In the genomic region with DNA sequence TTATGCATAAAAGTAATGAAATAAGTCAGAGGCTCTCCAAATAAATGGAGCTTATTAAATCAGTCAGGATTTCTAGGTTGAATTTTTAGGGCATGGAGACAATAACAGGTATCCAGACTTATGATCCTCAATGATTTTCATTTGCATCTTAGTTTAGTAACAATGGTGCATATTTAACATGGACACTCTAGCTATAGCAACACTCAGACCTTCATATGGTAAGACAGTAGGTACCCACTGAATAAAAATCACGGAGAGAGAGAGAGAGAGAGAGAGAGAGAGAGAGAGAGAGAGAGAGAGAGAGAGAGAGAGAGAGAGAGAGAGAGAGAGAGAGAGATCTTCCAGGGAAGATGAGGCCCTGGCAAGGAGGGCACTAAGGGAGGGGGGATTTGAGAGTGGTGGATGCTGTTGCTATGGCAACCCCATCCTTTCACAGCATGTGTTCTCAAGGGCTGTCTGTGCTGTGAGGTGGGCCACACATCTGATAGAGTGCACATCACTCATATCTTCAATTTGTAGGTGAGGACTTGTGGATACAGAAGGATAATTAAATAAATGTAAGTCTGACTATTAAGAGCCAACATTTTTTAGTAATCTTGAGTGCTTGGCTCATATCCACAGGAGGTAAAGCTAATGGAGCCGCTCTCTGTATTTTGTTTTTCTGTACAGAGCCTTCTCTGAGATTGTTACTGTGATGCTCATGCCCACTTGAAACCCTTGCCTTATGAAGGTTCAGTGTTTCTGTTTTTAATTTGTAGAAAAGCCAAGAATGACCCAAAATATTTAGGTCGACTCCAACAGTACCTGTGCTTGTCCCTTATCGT, we compare ENCODE assay signal across 10 mouse cellular contexts.
A peak's percentile ranks its signal among the peaks of the same experiment; 100 is the strongest.
DNase-seq lines count a peak whose midpoint lies in the region; ATAC-seq lines count a peak whose summit lies in the region.
"Had no signal": no experiment of that assay in that cellular context is flagged by ENCODE, and none has a peak within 500 bp of the region (broad histone marks: within the 10 kb centered on the region; RNA-seq: fewer than 3 reads in every experiment).

No protein-coding gene starts in this region.

- peak; percentile 95 for ATAC-seq in hindbrain, embryonic 13.5 days (ENCODE audit: low FRiP score)
- ATAC-seq in midbrain, embryonic 13.5 days: peak; percentile 91
- no peak for ATAC-seq in megakaryocyte-erythroid progenitor cell, adult 5-6 weeks (replicated peaks; ENCODE audit: low FRiP score, low TSS enrichment, poor library complexity, severe bottlenecking)

- H3K36me3 ChIP-seq in hindbrain, embryonic 13.5 days: no peaks in the 10 kb centered on the region
- H3K36me3 ChIP-seq in midbrain, embryonic 13.5 days: no peaks in the 10 kb centered on the region

- H3K4me3 ChIP-seq in hindbrain, embryonic 13.5 days: no peak overlapping the region
- no peak overlapping the region for H3K4me3 ChIP-seq in midbrain, embryonic 13.5 days (replicated peaks)
- H3K4me3 ChIP-seq: megakaryocyte, embryonic 14.5 days had no signal

- H3K27me3 ChIP-seq in hindbrain, embryonic 13.5 days: no peaks in the 10 kb centered on the region
- H3K27me3 ChIP-seq in midbrain, embryonic 13.5 days: no peaks in the 10 kb centered on the region
- H3K27me3 ChIP-seq: megakaryocyte, embryonic 14.5 days had no signal

- peak overlapping the region; percentile 60; the same call in 1 of the 2 replicates for H3K27ac ChIP-seq in hindbrain, embryonic 13.5 days
- H3K27ac ChIP-seq in midbrain, embryonic 13.5 days: peak overlapping the region; percentile 64
- H3K27ac ChIP-seq: liver, embryonic 14.5 days had no signal

- peak; percentile 74 for DNase-seq in left cerebral cortex, postnatal 4 days
- no peak for DNase-seq in left cerebral cortex, adult 8-10 months (ENCODE audit: low spot score in 2 of 2)
- DNase-seq in right cerebral cortex, postnatal 4 days: peak; percentile 25
- no peak for DNase-seq in kidney, adult 8-10 months
- DNase-seq: heart, adult 11 months had no signal

- WGBS in hindbrain, embryonic 13.5 days: 66% methylated on average over 4 of the region's 4 CpGs
- WGBS in midbrain, embryonic 13.5 days: 68% methylated on average over 4 of the region's 4 CpGs

- no peak overlapping the region for H3K4me2 ChIP-seq in hindbrain, embryonic 13.5 days
- no peak overlapping the region for H3K4me2 ChIP-seq in midbrain, embryonic 13.5 days (replicated peaks)

- no peaks in the 10 kb centered on the region for H3K9me3 ChIP-seq in hindbrain, embryonic 13.5 days
- H3K9me3 ChIP-seq in midbrain, embryonic 13.5 days: no peaks in the 10 kb centered on the region
- H3K9me3 ChIP-seq: megakaryocyte, embryonic 14.5 days had no signal

- intact Hi-C loops in left cerebral cortex, postnatal 4 days (cut with DNase I): no loop called here

- 0 out of 2 replicates have a peak, but pooled peaks cover 8% of the 10 kb centered on the region for H3K4me1 ChIP-seq in hindbrain, embryonic 13.5 days (replicated peaks)
- H3K4me1 ChIP-seq in midbrain, embryonic 13.5 days (replicated peaks): peaks cover 7% of the 10 kb centered on the region
- H3K4me1 ChIP-seq: megakaryocyte, embryonic 14.5 days had no signal

- H3K9ac ChIP-seq in hindbrain, embryonic 13.5 days: no peak overlapping the region
- H3K9ac ChIP-seq in midbrain, embryonic 13.5 days (replicated peaks): no peak overlapping the region
- H3K9ac ChIP-seq: liver, embryonic 14.5 days had no signal

Comparison
In these comparisons a context has a peak if more than half of its experiments do, and no peak if none do; other contexts are left out.
1. DNase-seq: peak in left cerebral cortex, postnatal 4 days (single experiment) and right cerebral cortex, postnatal 4 days (single experiment); none in left cerebral cortex, adult 8-10 months (0 of 2) and kidney, adult 8-10 months (0 of 2).